Mouse (Mus musculus): ENCODE results near the gene Tbl2. TPM values are rescaled to one million over a fixed set of nuclear protein-coding genes. Genes with fewer than 3 reads are reported as not detected.
A peak's percentile ranks its signal among the peaks of the same experiment; 100 is the strongest.

Tbl2 gene
- polyA plus RNA-seq, 1 experiment from 2014 or later = 21.9 TPM

- no peaks in the 10 kb centered on the region for H3K27me3 ChIP-seq (ENCODE audit: control insufficient read depth, insufficient read depth, low read length)
- WGBS = 91% methylated on average over 8 of the region's 8 CpGs
- H3K9ac ChIP-seq (ENCODE audit: low read depth, low read length) = no peak overlapping the region
- H3K4me1 ChIP-seq (replicated peaks; ENCODE audit: control insufficient read depth, insufficient read depth, low read length) = no peaks in the 10 kb centered on the region
- no peak overlapping the region for H3K4me2 ChIP-seq (replicated peaks; ENCODE audit: low read depth, low read length)
- no peak for DNase-seq (ENCODE audit: low spot score)
- ATAC-seq (ENCODE audit: low FRiP score) = no peak
- H3K9me3 ChIP-seq (ENCODE audit: control insufficient read depth, low read length) = no peaks in the 10 kb centered on the region
- peaks cover 6% of the 10 kb centered on the region; the same call in 1 of the 2 replicates for H3K36me3 ChIP-seq (ENCODE audit: control insufficient read depth, insufficient read depth, low read length)
- no peak overlapping the region for H3K4me3 ChIP-seq (ENCODE audit: low read depth, low read length)
- H3K27ac ChIP-seq (ENCODE audit: low read depth, low read length) = no peak overlapping the region
Observed at GRCm38 (mm10) chr5:135162361-135162760, 12.9 kb downstream of the Tbl2 start.

- H3K36me3 ChIP-seq (ENCODE audit: control insufficient read depth, insufficient read depth, low read length) = peaks cover 6% of the 10 kb centered on the region; the same call in 1 of the 2 replicates
- no peak for DNase-seq (ENCODE audit: low spot score)
- WGBS = 90% methylated on average over 6 of the region's 6 CpGs
Observed at GRCm38 (mm10) chr5:135162821-135163220, 13.4 kb downstream of the Tbl2 start.

GRCm38 (mm10) chr5:135166909-135167308, 17.5 kb downstream of the Tbl2 start:
- no peak overlapping the region for H3K4me3 ChIP-seq (ENCODE audit: low read depth, low read length)
- ATAC-seq (ENCODE audit: low FRiP score) (no peak), DNase-seq (ENCODE audit: low spot score) (no peak)
- no peak overlapping the region for H3K4me2 ChIP-seq (replicated peaks; ENCODE audit: low read depth, low read length)
- H3K4me1 ChIP-seq (replicated peaks; ENCODE audit: control insufficient read depth, insufficient read depth, low read length) = 0 out of 2 replicates have a peak, but pooled peaks cover 2% of the 10 kb centered on the region
- H3K27me3 ChIP-seq (ENCODE audit: control insufficient read depth, insufficient read depth, low read length) = no peaks in the 10 kb centered on the region
- H3K36me3 ChIP-seq (ENCODE audit: control insufficient read depth, insufficient read depth, low read length) = 0 out of 2 replicates have a peak, but pooled peaks cover 3% of the 10 kb centered on the region
- no peak overlapping the region for H3K9ac ChIP-seq (ENCODE audit: low read depth, low read length)
- no peaks in the 10 kb centered on the region for H3K9me3 ChIP-seq (ENCODE audit: control insufficient read depth, low read length)
- no peak overlapping the region for H3K27ac ChIP-seq (ENCODE audit: low read depth, low read length)
- WGBS = 92% methylated on average over 4 of the region's 4 CpGs

More at GRCm38 (mm10) chr5:135162821-135163220, 13.4 kb downstream of the Tbl2 start:
- H3K4me2 ChIP-seq (replicated peaks; ENCODE audit: low read depth, low read length) = no peak overlapping the region
- no peaks in the 10 kb centered on the region for H3K27me3 ChIP-seq (ENCODE audit: control insufficient read depth, insufficient read depth, low read length)
- no peak overlapping the region for H3K4me3 ChIP-seq (ENCODE audit: low read depth, low read length)
- no peaks in the 10 kb centered on the region for H3K4me1 ChIP-seq (replicated peaks; ENCODE audit: control insufficient read depth, insufficient read depth, low read length)
- no peak overlapping the region for H3K27ac ChIP-seq (ENCODE audit: low read depth, low read length)
- no peak for ATAC-seq (ENCODE audit: low FRiP score)
- no peak overlapping the region for H3K9ac ChIP-seq (ENCODE audit: low read depth, low read length)
- no peaks in the 10 kb centered on the region for H3K9me3 ChIP-seq (ENCODE audit: control insufficient read depth, low read length)

- no peaks in the 10 kb centered on the region for H3K9me3 ChIP-seq (ENCODE audit: control insufficient read depth, low read length)
- 0 out of 2 replicates have a peak, but pooled peaks cover 6% of the 10 kb centered on the region for H3K36me3 ChIP-seq (ENCODE audit: control insufficient read depth, insufficient read depth, low read length)
- DNase-seq (ENCODE audit: low spot score) (no peak), ATAC-seq (ENCODE audit: low FRiP score) (no peak)
- WGBS = 95% methylated on average over 4 of the region's 4 CpGs
- 0 out of 2 replicates have a peak overlapping the region, but pooled peaks have one; percentile 99 for H3K27ac ChIP-seq (ENCODE audit: low read depth, low read length)
- H3K9ac ChIP-seq (ENCODE audit: low read depth, low read length) = no peak overlapping the region
- H3K4me3 ChIP-seq (ENCODE audit: low read depth, low read length) = no peak overlapping the region
- no peaks in the 10 kb centered on the region for H3K27me3 ChIP-seq (ENCODE audit: control insufficient read depth, insufficient read depth, low read length)
- H3K4me1 ChIP-seq (replicated peaks; ENCODE audit: control insufficient read depth, insufficient read depth, low read length) = 0 out of 2 replicates have a peak, but pooled peaks cover 2% of the 10 kb centered on the region
- H3K4me2 ChIP-seq (replicated peaks; ENCODE audit: low read depth, low read length) = no peak overlapping the region
Observed at GRCm38 (mm10) chr5:135167469-135167868, 18.0 kb downstream of the Tbl2 start.

- Histone ChIP-seq H3K9me3 (ENCODE audit: control insufficient read depth, low read length) (no peaks in the 10 kb centered on the region), H3K9ac (ENCODE audit: low read depth, low read length) (peak within 1 kb of the TSS; percentile 86), H3K4me1 (replicated peaks; ENCODE audit: control insufficient read depth, insufficient read depth, low read length) (0 out of 2 replicates have a peak, but pooled peaks cover 2% of the 10 kb centered on the region), H3K36me3 (ENCODE audit: control insufficient read depth, insufficient read depth, low read length) (0 out of 2 replicates have a peak, but pooled peaks cover 9% of the 10 kb centered on the region), H3K27ac (ENCODE audit: low read depth, low read length) (peak within 1 kb of the TSS; percentile 99), H3K4me3 (ENCODE audit: low read depth, low read length) (peak within 1 kb of the TSS; percentile 69), H3K27me3 (ENCODE audit: control insufficient read depth, insufficient read depth, low read length) (no peaks in the 10 kb centered on the region), H3K4me2 (replicated peaks; ENCODE audit: low read depth, low read length) (peak within 1 kb of the TSS; percentile 77)
- DNase-seq (ENCODE audit: low spot score) = peak; percentile 95
- WGBS = 3% methylated on average over 76 of the region's 95 CpGs
- peak; percentile 98 for ATAC-seq (ENCODE audit: low FRiP score)
Observed at GRCm38 (mm10) chr5:135168063-135169062, 18.9 kb downstream of the Tbl2 start, which contains the start of gene Bcl7b. TSS of gene Bcl7b (plus strand) at chr5:135168283.

- Histone ChIP-seq H3K9me3 (ENCODE audit: control insufficient read depth, low read length) (no peaks in the 10 kb centered on the region), H3K27ac (ENCODE audit: low read depth, low read length) (peak overlapping the region; percentile 99; the same call in 1 of the 2 replicates), H3K9ac (ENCODE audit: low read depth, low read length) (peak overlapping the region; percentile 86), H3K4me1 (replicated peaks; ENCODE audit: control insufficient read depth, insufficient read depth, low read length) (0 out of 2 replicates have a peak, but pooled peaks cover 2% of the 10 kb centered on the region), H3K27me3 (ENCODE audit: control insufficient read depth, insufficient read depth, low read length) (no peaks in the 10 kb centered on the region), H3K4me2 (replicated peaks; ENCODE audit: low read depth, low read length) (peak overlapping the region; percentile 77), H3K36me3 (ENCODE audit: control insufficient read depth, insufficient read depth, low read length) (0 out of 2 replicates have a peak, but pooled peaks cover 9% of the 10 kb centered on the region), H3K4me3 (ENCODE audit: low read depth, low read length) (peak overlapping the region; percentile 69)
- WGBS = 92% methylated on average over 5 of the region's 5 CpGs
- DNase-seq (ENCODE audit: low spot score) (no peak), ATAC-seq (ENCODE audit: low FRiP score) (no peak)
Observed at GRCm38 (mm10) chr5:135169479-135169878, 20.0 kb downstream of the Tbl2 start.

GRCm38 (mm10) chr5:135171688-135172220, 22.3 kb downstream of the Tbl2 start:
- WGBS = 96% methylated on average over 6 of the region's 6 CpGs
- Histone ChIP-seq H3K27me3 (ENCODE audit: control insufficient read depth, insufficient read depth, low read length) (no peaks in the 10 kb centered on the region), H3K9ac (ENCODE audit: low read depth, low read length) (no peak overlapping the region), H3K4me2 (replicated peaks; ENCODE audit: low read depth, low read length) (no peak overlapping the region), H3K4me3 (ENCODE audit: low read depth, low read length) (no peak overlapping the region), H3K9me3 (ENCODE audit: control insufficient read depth, low read length) (no peaks in the 10 kb centered on the region), H3K4me1 (replicated peaks; ENCODE audit: control insufficient read depth, insufficient read depth, low read length) (0 out of 2 replicates have a peak, but pooled peaks cover 2% of the 10 kb centered on the region), H3K27ac (ENCODE audit: low read depth, low read length) (no peak overlapping the region), H3K36me3 (ENCODE audit: control insufficient read depth, insufficient read depth, low read length) (0 out of 2 replicates have a peak, but pooled peaks cover 9% of the 10 kb centered on the region)
- ATAC-seq (ENCODE audit: low FRiP score) (no peak), DNase-seq (ENCODE audit: low spot score) (no peak)

- Histone ChIP-seq H3K9ac (ENCODE audit: low read depth, low read length) (no peak overlapping the region), H3K36me3 (ENCODE audit: control insufficient read depth, insufficient read depth, low read length) (0 out of 2 replicates have a peak, but pooled peaks cover 11% of the 10 kb centered on the region), H3K4me3 (ENCODE audit: low read depth, low read length) (no peak overlapping the region), H3K4me1 (replicated peaks; ENCODE audit: control insufficient read depth, insufficient read depth, low read length) (0 out of 2 replicates have a peak, but pooled peaks cover 2% of the 10 kb centered on the region), H3K27me3 (ENCODE audit: control insufficient read depth, insufficient read depth, low read length) (no peaks in the 10 kb centered on the region), H3K27ac (ENCODE audit: low read depth, low read length) (no peak overlapping the region), H3K4me2 (replicated peaks; ENCODE audit: low read depth, low read length) (no peak overlapping the region), H3K9me3 (ENCODE audit: control insufficient read depth, low read length) (no peaks in the 10 kb centered on the region)
- 93% methylated on average over 5 of the region's 5 CpGs for WGBS
- DNase-seq (ENCODE audit: low spot score) = no peak
- ATAC-seq (ENCODE audit: low FRiP score) = no peak
Observed at GRCm38 (mm10) chr5:135172986-135173385, 23.5 kb downstream of the Tbl2 start.
